Mouse (Mus musculus) ES-Bruce4 (cell line): ENCODE measurements around the gene Ints6.

Source experiments
- CTCF ChIP-seq: IDR thresholded peaks from one replicate; pipeline ENCODE4 v1.8.1; 2011; ENCODE audit warnings: low read depth, low read length
- POLR2A ChIP-seq: IDR thresholded peaks from one replicate; pipeline ENCODE4 v1.8.1; 2011; ENCODE audit warnings: low read length; ENCODE audit not compliant: insufficient read depth

GRCm38 (mm10) chr14:62718161-62718560 lies 42.8 kb downstream of the Ints6 start:
- no peak for TF ChIP-seq POLR2A
- TF ChIP-seq CTCF = no peak
